Comparison of ENCODE assay signal across 15 mouse cellular contexts in genomic region chrX:9201954-9202353, GRCm38 (mm10). TPM values are rescaled to one million over a fixed set of nuclear protein-coding genes. Genes with fewer than 3 reads are reported as not detected.
DNase-seq lines count a peak whose midpoint lies in the region; ATAC-seq lines count a peak whose summit lies in the region.
"Had no signal": no experiment of that assay in that cellular context is flagged by ENCODE, and none has a peak within 500 bp of the region (broad histone marks: within the 10 kb centered on the region; RNA-seq: fewer than 3 reads in every experiment).

No protein-coding gene starts in this region.

- H3K9ac ChIP-seq in hindbrain, embryonic 11.5 days (ENCODE audit: low read depth, low read length) = no peak overlapping the region
- no peak overlapping the region for H3K9ac ChIP-seq in forebrain, embryonic 13.5 days
- H3K9ac ChIP-seq in midbrain, embryonic 14.5 days (replicated peaks; ENCODE audit: low read length) = no peak overlapping the region
- H3K9ac ChIP-seq: limb, embryonic 15.5 days had no signal

- DNase-seq in hindbrain, embryonic 11.5 days (ENCODE audit: low spot score) = no peak
- DNase-seq in hindbrain, embryonic 10.5 days (ENCODE audit: low spot score) = no peak
- peak; percentile 13 for DNase-seq in Muller cell, postnatal 12 days (ENCODE audit: inconsistent ontology term)
- DNase-seq in midbrain, embryonic 14.5 days = peak; percentile 57
- no peak for DNase-seq in right cerebral cortex, postnatal 4 days
- DNase-seq in kidney, postnatal 36 days = no peak
- DNase-seq in lung, postnatal 14 days = no peak
- DNase-seq: kidney, postnatal 10 days had no signal

- H3K36me3 ChIP-seq in hindbrain, embryonic 11.5 days (ENCODE audit: control insufficient read depth, insufficient read depth, low read length) = no peaks in the 10 kb centered on the region
- no peaks in the 10 kb centered on the region for H3K36me3 ChIP-seq in hindbrain, embryonic 10.5 days
- no peaks in the 10 kb centered on the region for H3K36me3 ChIP-seq in forebrain, embryonic 13.5 days (ENCODE audit: poor library complexity, severe bottlenecking)
- H3K36me3 ChIP-seq in midbrain, embryonic 14.5 days (ENCODE audit: control insufficient read depth, insufficient read depth, low read length) = no peaks in the 10 kb centered on the region
- H3K36me3 ChIP-seq: G1E; limb, embryonic 15.5 days had no signal

- ATAC-seq in hindbrain, embryonic 11.5 days (ENCODE audit: low FRiP score) = 0 out of 2 replicates have a peak, but pooled peaks have one; percentile 37
- peak; percentile 72 for ATAC-seq in forebrain, embryonic 13.5 days
- peak; percentile 57; the same call in 1 of the 2 replicates for ATAC-seq in midbrain, embryonic 14.5 days (ENCODE audit: low FRiP score, low TSS enrichment)
- ATAC-seq: activated CD4-positive, CD25-positive, alpha-beta regulatory T cell, adult 4 months had no signal

- H3K9me3 ChIP-seq in hindbrain, embryonic 11.5 days (ENCODE audit: control insufficient read depth, low read length) = no peaks in the 10 kb centered on the region
- 0 out of 2 replicates have a peak, but pooled peaks cover 6% of the 10 kb centered on the region for H3K9me3 ChIP-seq in hindbrain, embryonic 10.5 days
- H3K9me3 ChIP-seq in forebrain, embryonic 13.5 days (replicated peaks) = no peaks in the 10 kb centered on the region
- no peaks in the 10 kb centered on the region for H3K9me3 ChIP-seq in midbrain, embryonic 14.5 days (ENCODE audit: control insufficient read depth, low read length)
- H3K9me3 ChIP-seq: G1E; limb, embryonic 15.5 days had no signal

- no peak overlapping the region for H3K4me3 ChIP-seq in hindbrain, embryonic 11.5 days (ENCODE audit: low read depth, low read length)
- no peak overlapping the region for H3K4me3 ChIP-seq in hindbrain, embryonic 10.5 days
- peak overlapping the region; percentile 19 for H3K4me3 ChIP-seq in forebrain, embryonic 13.5 days
- H3K4me3 ChIP-seq in midbrain, embryonic 14.5 days (replicated peaks; ENCODE audit: low read depth, low read length) = peak overlapping the region; percentile 21
- H3K4me3 ChIP-seq: left cerebral cortex, adult 2 months; limb, embryonic 15.5 days had no signal

- no peak overlapping the region for H3K27ac ChIP-seq in hindbrain, embryonic 11.5 days (ENCODE audit: low read depth, low read length)
- no peak overlapping the region for H3K27ac ChIP-seq in hindbrain, embryonic 10.5 days
- peak overlapping the region; percentile 54; the same call in 1 of the 2 replicates for H3K27ac ChIP-seq in forebrain, embryonic 13.5 days
- no peak overlapping the region; the same call in 1 of the 2 replicates for H3K27ac ChIP-seq in midbrain, embryonic 14.5 days (replicated peaks; ENCODE audit: low read depth, low read length)
- H3K27ac ChIP-seq: left cerebral cortex, adult 2 months; limb, embryonic 15.5 days had no signal

- no peaks in the 10 kb centered on the region for H3K4me1 ChIP-seq in hindbrain, embryonic 11.5 days (replicated peaks; ENCODE audit: control insufficient read depth, insufficient read depth, low read length)
- H3K4me1 ChIP-seq in hindbrain, embryonic 10.5 days (replicated peaks) = peaks cover 10% of the 10 kb centered on the region; the same call in 1 of the 2 replicates
- H3K4me1 ChIP-seq in forebrain, embryonic 13.5 days = no peaks in the 10 kb centered on the region; the same call in 1 of the 2 replicates
- no peaks in the 10 kb centered on the region for H3K4me1 ChIP-seq in midbrain, embryonic 14.5 days (ENCODE audit: control insufficient read depth, insufficient read depth, low read length)

- H3K27me3 ChIP-seq in hindbrain, embryonic 11.5 days (ENCODE audit: control insufficient read depth, insufficient read depth, low read length) = peaks cover 11% of the 10 kb centered on the region
- H3K27me3 ChIP-seq in hindbrain, embryonic 10.5 days (ENCODE audit: insufficient read depth, poor library complexity, severe bottlenecking) = peaks cover 22% of the 10 kb centered on the region
- H3K27me3 ChIP-seq in forebrain, embryonic 13.5 days = no peaks in the 10 kb centered on the region
- H3K27me3 ChIP-seq in midbrain, embryonic 14.5 days (ENCODE audit: control insufficient read depth, insufficient read depth, low read length) = no peaks in the 10 kb centered on the region; the same call in 1 of the 2 replicates

- 72% methylated on average over 2 of the region's 2 CpGs for WGBS in hindbrain, embryonic 11.5 days
- WGBS in hindbrain, embryonic 10.5 days = 83% methylated on average over 2 of the region's 2 CpGs
- 48% methylated on average over 2 of the region's 2 CpGs for WGBS in forebrain, embryonic 13.5 days
- WGBS in midbrain, embryonic 14.5 days = 56% methylated on average over 2 of the region's 2 CpGs

- no peak overlapping the region for H3K4me2 ChIP-seq in hindbrain, embryonic 11.5 days (replicated peaks; ENCODE audit: low read depth, low read length)
- H3K4me2 ChIP-seq in forebrain, embryonic 13.5 days = peak overlapping the region; percentile 40
- peak overlapping the region; percentile 34 for H3K4me2 ChIP-seq in midbrain, embryonic 14.5 days (ENCODE audit: low read length)
- H3K4me2 ChIP-seq: limb, embryonic 15.5 days had no signal

RNA-seq across cellular contexts. Expression of gene Lancl3, which starts 2.3 kb away (rescaled TPM):
- 0.73 and 1.0 TPM in 2 replicates for polyA plus RNA-seq in hindbrain, embryonic 11.5 days (2014; fragmentation: Nextera tagmentation; extraction: Ambion mirVana)
- 0.55 and 0.91 TPM in 2 replicates for polyA plus RNA-seq in hindbrain, embryonic 10.5 days (2016; fragmentation: Nextera tagmentation; extraction: Ambion mirVana)
- 3.8 and 4.7 TPM in 2 replicates for polyA plus RNA-seq in forebrain, embryonic 13.5 days (2015; fragmentation: Nextera tagmentation; extraction: Ambion mirVana)
- polyA plus RNA-seq in midbrain, embryonic 14.5 days (2014; fragmentation: Nextera tagmentation; extraction: Ambion mirVana) = 4.0 and 5.3 TPM in 2 replicates
- polyA plus RNA-seq: G1E had no signal

RNA-seq across cellular contexts. Expression of gene Gm14862, which starts 54.7 kb away (rescaled TPM):
- 0.25 TPM in 1 of 2 replicates, not detected in the other for polyA plus RNA-seq in hindbrain, embryonic 11.5 days (2014; fragmentation: Nextera tagmentation; extraction: Ambion mirVana)
- polyA plus RNA-seq in hindbrain, embryonic 10.5 days (2016; fragmentation: Nextera tagmentation; extraction: Ambion mirVana) = not detected in 2 replicates
- polyA plus RNA-seq in forebrain, embryonic 13.5 days (2015; fragmentation: Nextera tagmentation; extraction: Ambion mirVana) = 0.24 TPM in 1 of 2 replicates, not detected in the other
- not detected in 2 replicates for polyA plus RNA-seq in midbrain, embryonic 14.5 days (2014; fragmentation: Nextera tagmentation; extraction: Ambion mirVana)
- polyA plus RNA-seq: G1E; limb, embryonic 15.5 days; lung, embryonic 16.5 days; small intestine, adult 2 months had no signal

Comparison
In these comparisons a context has a peak if more than half of its experiments do, and no peak if none do; other contexts are left out.
1. DNase-seq: peak in Muller cell, postnatal 12 days (single experiment) and midbrain, embryonic 14.5 days (single experiment); none in hindbrain, embryonic 11.5 days (single experiment), hindbrain, embryonic 10.5 days (single experiment), right cerebral cortex, postnatal 4 days (single experiment), kidney, postnatal 36 days (0 of 2) and lung, postnatal 14 days (single experiment).
2. H3K4me3 ChIP-seq: peak in forebrain, embryonic 13.5 days (single experiment) and midbrain, embryonic 14.5 days (single experiment); none in hindbrain, embryonic 11.5 days (single experiment) and hindbrain, embryonic 10.5 days (single experiment).
3. Peak in every context shown above with its lines, with median percentiles within 50 percentile points of each other: ATAC-seq.